Mouse (Mus musculus) bone marrow, adult 2 months (tissue): ENCODE measurements at regions not wholly inside any gene's neighbourhood (a gene's known extent, or its start where the extent isn't known, plus 50 kb on each side); places are given as distances from the start of the nearest gene placed in this dataset.

Experiments used
- CTCF ChIP-seq: fragments of 200-500 bp; IDR thresholded peaks from 2 replicates; pipeline ENCODE4 v1.5.1; 2011; ENCODE audit warnings: low read length, control low read depth; ENCODE audit not compliant: control insufficient read depth, insufficient read depth
- POLR2A ChIP-seq: fragments of 200-500 bp; IDR thresholded peaks from 2 replicates; pipeline ENCODE4 v1.6.1; 2011; ENCODE audit warnings: low read depth, mild to moderate bottlenecking, control low read depth, low read length, borderline replicate concordance; ENCODE audit not compliant: control insufficient read depth

- TF ChIP-seq POLR2A: no peak
- no peak for TF ChIP-seq CTCF
Observed at GRCm38 (mm10) chr1:89273021-89273420, 181.6 kb upstream of the Agap1 start.
